Mouse (Mus musculus) fibroblast of lung, adult 2 months (primary cell): ENCODE measurements around the gene Deaf1.

ENCODE experiments used
- DNase-seq: peaks from one replicate; pipeline ENCODE4 v3.0.0-alpha.2; 2011; ENCODE audit warnings: low read depth

Gene Deaf1

GRCm38 (mm10) chr7:141327469-141328372 lies at the start of gene Deaf1, which contains the start of gene Tmem80:
Gene Deaf1, minus strand, starts transcription at chr7:141327690.
Gene Tmem80, plus strand, starts transcription at chr7:141327739.
- DNase-seq, result peak; percentile 96

- DNase-seq, result no peak
Observed at GRCm38 (mm10) chr7:141374399-141374798, 46.9 kb upstream of the Deaf1 start.

DNA sequence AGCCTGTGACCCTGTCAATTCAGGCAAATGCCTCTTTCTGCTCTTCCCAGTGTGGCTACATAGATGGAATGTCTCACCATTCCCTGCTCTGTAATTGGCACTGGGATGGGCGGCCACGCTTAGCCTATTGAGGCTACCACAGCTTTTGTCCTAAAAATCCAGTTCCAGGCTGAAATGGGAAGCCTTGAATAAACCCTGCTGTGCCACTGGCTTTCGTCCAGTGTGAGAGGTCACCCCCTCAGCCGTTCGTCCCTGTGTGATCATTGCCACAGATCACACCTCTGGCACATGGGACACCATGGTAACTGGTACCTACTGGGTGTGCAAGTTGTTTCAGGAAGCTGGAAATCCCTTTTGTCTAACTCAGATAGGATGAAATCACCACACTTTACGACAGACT lies 46.1 kb upstream of the Deaf1 start:
- DNase-seq, result no peak

GRCm38 (mm10) chr7:141371942-141372595 lies 44.6 kb upstream of the Deaf1 start:
- peak; percentile 40 for DNase-seq

DNA sequence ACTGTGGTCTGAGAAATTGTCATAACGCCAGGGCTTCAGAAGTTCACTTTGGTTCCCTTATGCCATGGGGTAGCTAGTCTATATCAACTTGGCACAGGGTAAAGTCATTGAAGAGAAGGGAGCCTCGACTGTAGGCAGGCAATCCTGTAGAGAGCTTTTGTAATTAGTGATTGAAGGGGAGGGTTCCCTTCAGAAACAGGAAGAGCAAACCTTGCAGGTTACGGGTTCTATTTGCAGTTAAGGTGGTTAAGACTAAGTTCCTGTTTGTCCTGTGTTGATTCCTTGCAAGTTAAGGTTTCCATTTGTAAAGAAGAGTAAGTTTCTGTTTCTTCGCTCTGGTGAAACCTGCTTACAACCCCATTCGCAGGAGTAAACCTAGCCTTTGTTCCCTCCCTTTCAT lies 42.4 kb upstream of the Deaf1 start:
- DNase-seq, result no peak

- no peak for DNase-seq
Observed at GRCm38 (mm10) chr7:141367358-141367757, 39.9 kb upstream of the Deaf1 start.

DNA sequence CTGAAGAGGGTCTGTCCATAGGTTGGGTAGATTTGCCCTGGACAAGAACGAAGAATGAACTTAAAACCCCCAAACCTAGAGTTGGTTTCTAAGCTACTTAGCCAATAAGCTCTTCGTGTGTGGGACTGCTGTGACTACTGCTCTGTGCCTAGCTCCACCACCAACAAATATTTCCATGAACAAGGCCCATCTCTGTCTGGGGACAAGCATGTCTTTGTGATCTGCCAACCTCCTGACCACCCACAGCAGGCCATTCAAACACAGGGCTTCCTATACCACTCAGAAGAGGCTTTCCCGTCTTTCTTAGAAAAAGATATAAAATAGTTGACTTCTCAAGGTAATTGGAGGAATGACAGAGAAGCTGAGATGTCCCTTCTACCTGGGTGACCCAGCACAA lies 37.6 kb upstream of the Deaf1 start:
- DNase-seq, result no peak

DNA sequence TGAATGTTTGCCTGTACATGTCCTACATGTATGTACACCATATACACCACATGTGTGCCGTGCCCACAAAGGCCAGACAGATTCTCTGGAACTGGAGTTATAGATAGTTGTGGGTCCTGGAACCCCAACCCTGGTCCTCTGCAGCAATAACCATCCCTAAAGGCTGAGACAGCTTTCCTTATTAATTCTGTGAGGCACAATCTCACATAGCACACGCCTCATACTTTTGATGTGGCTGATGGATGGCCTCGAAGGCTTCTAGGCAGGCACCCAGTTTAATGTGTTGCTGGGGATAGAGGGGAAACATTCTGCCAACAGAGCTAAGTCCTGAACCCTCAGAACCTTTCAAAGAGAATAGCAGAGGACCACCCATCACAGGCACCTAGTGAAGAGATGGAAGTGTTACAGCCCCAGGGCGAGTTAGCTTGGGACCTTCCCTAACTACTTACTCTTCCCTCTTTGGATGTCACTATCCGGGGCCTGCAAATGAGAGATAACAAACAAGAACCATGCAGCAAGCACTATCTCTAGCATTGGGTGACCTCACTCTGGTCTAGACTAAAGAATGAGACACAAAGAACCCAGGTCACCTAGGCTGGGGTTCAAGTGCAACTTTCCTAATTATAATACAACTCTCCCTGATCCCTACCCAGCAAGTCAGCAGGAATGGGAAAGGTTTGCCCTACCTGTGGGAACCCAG lies 37.0 kb upstream of the Deaf1 start:
- DNase-seq, result no peak

DNA sequence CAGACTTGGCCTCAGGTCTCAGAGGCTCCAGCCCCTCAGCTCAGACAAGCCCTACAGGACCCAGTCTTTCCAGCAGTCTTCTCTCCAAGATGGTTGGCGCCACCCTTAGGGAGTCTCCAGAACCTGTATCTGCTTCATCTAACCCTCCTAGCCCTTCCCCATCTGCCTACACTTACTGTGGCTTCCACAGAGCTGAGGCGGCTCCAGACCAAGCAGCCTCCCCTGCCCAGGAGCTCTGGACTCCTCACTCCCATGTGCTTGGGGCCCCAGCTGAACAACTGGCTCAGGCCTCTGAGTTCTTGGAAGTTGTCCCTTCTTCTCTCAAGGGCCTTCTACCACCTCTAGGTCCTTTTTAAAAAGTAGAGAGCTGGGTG lies 36.2 kb upstream of the Deaf1 start:
- no peak for DNase-seq

- DNase-seq, result peak; percentile 28
Observed at GRCm38 (mm10) chr7:141363106-141363751, 35.7 kb upstream of the Deaf1 start.

- no peak for DNase-seq
Observed at GRCm38 (mm10) chr7:141361510-141361909, 34.0 kb upstream of the Deaf1 start.

DNA sequence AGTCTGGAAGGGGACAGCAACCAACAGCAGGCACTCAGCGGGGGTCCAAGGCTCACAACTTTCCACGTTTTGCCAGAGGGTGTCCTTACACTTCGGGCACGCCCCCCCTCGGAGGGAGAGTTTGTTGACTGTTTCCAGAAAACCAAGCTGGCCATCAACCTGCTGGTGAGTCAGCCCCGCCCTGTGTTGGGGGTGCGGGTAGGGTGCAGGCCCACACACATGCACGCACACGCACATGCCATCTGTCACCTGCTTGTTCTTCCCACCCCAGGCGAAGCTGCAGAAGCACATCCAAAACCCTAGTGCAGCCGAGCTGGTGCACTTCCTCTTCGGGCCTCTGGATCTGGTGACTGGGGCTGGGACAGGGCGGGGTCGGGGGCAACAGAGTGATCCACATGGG lies 29.5 kb upstream of the Deaf1 start:
- no peak for DNase-seq

DNA sequence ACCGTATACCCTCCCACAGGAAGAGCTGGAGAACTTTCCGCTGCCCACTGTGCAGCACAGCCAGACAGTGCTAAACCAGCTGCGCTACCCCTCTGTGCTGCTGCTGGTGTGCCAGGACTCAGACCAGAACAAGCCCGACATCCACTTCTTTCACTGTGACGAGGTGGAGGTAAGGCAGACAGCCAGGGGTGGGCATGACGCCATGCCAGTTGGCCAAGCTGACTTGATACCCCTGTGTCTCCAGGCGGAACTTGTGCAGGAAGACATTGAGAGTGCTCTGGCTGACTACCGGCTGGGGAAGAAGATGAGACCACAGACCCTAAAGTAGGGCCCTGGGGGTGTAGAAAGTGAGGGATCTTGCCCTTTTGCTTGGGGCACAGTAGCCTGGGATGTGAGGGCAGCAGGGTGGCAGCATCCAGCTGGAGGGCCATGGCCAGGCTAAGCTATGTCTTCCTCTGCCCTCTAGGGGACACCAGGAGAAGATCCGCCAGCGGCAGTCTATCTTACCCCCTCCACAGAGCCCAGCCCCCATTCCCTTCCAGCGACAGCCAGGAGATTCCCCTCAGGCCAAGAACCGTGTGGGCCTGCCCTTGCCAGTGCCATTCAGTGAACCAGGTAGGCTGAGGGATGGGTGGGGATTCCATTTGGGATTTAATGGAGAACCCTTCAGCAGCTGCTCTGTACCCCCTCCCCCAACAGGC lies 28.3 kb upstream of the Deaf1 start:
- no peak for DNase-seq

DNA sequence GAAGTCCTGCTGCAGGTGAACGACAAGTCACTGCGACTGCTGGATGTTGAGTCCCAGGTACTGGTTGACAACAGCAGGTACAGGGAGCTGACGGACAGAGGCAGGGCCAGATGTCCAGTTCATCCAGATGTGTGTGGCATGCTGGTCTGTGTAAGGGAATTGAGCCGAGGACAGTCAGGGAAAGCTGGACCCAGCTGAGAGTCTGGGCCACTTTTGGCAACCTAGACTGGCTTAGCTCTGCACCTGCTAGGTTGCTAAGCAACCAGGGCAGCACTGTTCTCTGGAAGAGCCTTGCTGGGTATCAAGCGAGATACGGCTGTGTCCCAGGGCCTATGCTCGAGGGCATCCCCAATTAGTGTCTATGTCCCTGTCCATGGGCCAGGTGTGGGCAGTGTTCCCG lies 27.6 kb upstream of the Deaf1 start:
- no peak for DNase-seq

DNA sequence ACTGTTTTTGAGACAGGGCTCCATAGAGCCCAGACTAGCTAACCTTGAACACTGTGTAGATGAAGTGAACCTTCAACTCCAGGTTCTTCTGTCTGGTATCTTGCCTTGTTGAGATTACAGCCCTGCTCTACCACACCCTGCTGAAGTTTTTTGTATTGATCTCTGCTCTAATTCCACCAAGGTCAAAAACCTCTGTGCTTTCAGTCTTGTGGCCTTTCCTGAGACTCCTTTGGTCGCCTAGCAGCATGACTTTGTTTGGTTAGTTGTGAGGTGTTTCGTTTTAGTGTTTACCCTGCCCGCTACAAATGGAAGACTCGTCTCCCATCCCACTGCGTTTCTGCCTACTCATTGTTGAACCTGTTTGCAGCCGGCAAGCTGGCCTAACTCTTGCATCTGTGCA lies 23.6 kb upstream of the Deaf1 start:
- no peak for DNase-seq

GRCm38 (mm10) chr7:141344787-141345186 lies 17.3 kb upstream of the Deaf1 start:
- no peak for DNase-seq

DNA sequence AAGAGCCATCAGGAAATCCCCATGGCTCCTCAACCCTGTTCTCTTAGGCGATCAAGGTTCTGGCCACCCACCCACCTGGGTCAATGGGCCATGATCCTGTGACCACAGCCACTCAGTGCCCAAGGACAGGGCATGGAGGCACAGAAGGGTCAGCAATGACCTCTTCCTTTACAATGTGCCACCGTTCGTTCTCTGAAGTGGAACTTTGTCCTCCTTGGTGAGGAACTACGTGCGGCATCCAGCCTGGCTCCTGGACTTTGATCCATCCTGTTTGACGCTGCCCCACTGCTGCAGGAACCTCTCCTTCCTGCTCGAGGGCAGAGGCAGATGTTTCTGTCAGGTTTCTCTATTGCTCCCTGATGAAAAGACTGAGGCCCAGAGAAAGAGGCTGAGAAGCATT lies 16.2 kb upstream of the Deaf1 start:
- DNase-seq, result no peak

DNA sequence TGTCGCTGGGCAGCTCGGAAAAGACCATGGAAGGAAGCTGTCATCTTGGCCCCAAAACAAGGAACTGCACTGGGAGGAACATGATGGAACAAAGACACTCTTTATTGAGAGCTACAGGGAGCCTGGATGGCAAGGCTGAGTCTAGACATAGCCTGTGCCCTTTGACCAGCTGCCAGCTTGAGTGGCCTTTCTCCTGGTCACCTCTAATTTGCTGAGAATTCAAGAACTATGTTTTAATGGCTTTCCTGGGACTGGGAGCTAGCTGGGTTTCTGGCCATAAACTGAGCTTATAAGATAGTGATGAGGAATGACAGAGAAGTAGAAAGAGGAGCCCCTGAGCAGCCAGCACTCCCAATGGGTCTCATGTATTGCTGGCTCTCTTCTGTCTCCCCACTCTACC lies 15.7 kb upstream of the Deaf1 start:
- no peak for DNase-seq

- no peak for DNase-seq
Observed at GRCm38 (mm10) chr7:141341689-141342226, 14.3 kb upstream of the Deaf1 start.

DNA sequence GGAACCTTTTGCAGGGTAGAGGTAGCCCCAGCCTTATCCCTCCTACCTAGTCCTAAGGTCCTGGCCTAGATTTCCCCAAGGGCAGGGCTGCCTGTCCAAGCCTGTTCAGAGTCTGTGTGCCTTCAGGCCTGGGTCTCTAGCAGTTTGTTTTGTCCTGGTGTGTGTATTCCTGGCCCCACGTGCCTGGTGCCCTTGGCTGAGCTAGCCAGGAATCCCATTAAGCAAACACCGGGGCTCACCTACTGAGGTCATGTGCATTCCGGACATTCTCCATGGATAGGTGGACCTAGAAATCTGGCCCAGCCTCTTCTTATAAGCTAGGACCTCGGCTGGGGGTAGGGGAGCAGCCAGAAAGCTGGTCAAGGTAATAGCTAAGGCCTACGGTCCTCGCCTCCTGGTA lies 13.0 kb upstream of the Deaf1 start:
- DNase-seq, result no peak

DNA sequence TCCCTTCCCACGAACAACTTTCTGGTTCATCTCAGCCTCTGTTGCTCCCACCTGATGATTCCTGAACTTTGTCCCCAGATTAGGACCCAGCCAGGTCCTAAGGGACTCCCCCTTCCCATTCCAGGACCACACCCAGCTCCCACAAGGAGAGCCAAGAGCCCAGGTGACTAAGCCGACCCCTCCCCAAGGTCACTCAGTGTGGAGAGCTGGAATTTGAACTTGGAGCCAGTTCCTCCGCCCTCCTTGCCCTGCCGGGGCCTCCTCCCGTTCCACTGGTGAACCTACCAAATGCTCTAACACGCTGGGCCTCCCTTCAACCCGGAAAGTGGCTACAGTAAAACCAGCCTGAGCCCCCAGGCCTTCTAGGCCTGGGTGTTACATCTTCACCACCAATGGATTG lies 12.5 kb upstream of the Deaf1 start:
- no peak for DNase-seq
